Mouse (Mus musculus) embryonic facial prominence, embryonic 10.5 days (tissue): Measurements from ENCODE around the gene Lrrc49. TPM values are rescaled to one million over a fixed set of nuclear protein-coding genes. Genes with fewer than 3 reads are reported as not detected.

Experiments used
- DNase-seq: peaks from one replicate; pipeline ENCODE4 v3.0.0-alpha.2; 2017; ENCODE audit warnings: low spot score
- H3K27ac ChIP-seq: fragments of 300-500 bp; sonication (generic); replicated peaks from 2 replicates; pipeline ENCODE4 v1.5.1; 2016; ENCODE audit warnings: mild to moderate bottlenecking
- H3K27me3 ChIP-seq: fragments of 300-500 bp; sonication (generic); replicated peaks from 2 replicates; pipeline ENCODE4 v1.6.1; 2016; ENCODE audit warnings: low read depth, mild to moderate bottlenecking; ENCODE audit not compliant: poor library complexity, severe bottlenecking
- H3K36me3 ChIP-seq: fragments of 300-500 bp; sonication (generic); replicated peaks from 2 replicates; pipeline ENCODE4 v1.6.1; 2016; ENCODE audit warnings: mild to moderate bottlenecking, moderate library complexity
- H3K4me1 ChIP-seq: fragments of 300-500 bp; sonication (generic); 2 replicates; pipeline ENCODE4 v1.6.1; 2016
- H3K4me3 ChIP-seq: fragments of 300-500 bp; sonication (generic); 2 replicates; pipeline ENCODE4 v1.5.1; 2016; ENCODE audit warnings: mild to moderate bottlenecking, moderate library complexity
- H3K9me3 ChIP-seq: fragments of 300-500 bp; sonication (generic); 2 replicates; pipeline ENCODE4 v1.6.1; 2016; ENCODE audit warnings: mild to moderate bottlenecking
- WGBS: fragments of 180-500 bp; shearing (Covaris S2); methylation state at CpG from one replicate; pipeline ENCODE4 v1.1.7; 2016; 5-methylcytosine and 5-hydroxymethylcytosine counted together
- polyA plus RNA-seq: library from polyadenylated mRNA; unstranded; fragments of >200 nt; fragmentation: Nextera tagmentation; extraction: Ambion mirVana; gene quantifications from 2 replicates; pipeline ENCODE4 v1.2.1, GENCODE M21; 2016

Lrrc49 gene
- polyA plus RNA-seq, 1 experiment from 2014 or later = 27.1 TPM

DNA sequence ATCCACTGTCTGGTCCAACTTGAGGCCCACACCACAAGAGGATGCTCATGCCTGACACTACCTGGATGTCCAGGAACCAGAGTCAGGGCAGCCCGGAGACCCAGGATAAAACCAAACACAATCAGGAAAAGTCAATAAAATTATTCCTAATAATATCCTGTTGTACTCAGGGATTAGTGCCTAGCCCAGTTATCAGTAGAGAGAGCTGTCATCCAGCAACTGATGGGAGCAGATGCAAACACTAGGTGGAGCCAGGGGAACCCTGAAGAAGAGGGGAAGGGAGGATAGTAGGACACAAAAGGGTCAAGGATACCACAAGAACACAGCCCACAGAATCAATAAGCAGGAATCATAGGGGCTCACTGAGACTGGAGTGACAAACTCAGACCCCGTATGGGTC lies 19.6 kb upstream of the Lrrc49 start:
- WGBS = 86% methylated on average over 2 of the region's 2 CpGs
- H3K27ac ChIP-seq = no peak overlapping the region
- H3K4me1 ChIP-seq = peaks cover 9% of the 10 kb centered on the region

DNA sequence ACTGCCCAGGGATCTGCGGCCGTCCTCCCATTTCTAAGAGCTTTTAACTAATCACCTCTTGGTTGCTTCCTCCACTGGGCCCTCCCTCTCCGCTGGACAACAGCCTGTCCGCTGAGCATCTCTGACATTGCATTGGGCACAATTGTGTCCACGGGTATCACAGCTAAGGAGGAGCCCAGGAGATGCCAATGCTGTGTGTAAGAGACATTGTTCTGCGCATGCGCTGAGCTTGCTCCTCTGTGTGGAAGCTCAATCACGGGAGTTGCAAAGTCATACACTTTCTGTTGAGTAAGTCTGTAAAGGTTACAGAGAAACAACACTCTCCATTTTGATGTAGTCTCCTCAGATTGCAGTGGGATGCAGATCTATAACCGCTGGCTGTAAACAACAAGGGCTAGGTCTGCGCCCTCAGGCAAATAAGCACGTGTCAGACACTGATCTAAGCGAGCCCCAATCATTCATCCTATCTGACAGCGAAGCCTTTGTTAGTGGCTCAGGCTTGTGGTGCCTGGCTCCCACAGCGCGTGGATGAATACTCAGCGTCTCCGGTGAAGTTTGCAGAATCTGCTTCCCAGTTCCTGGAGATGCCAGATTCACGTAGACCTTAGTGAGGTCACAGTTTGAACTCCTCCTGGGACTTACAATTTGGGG lies 11.7 kb upstream of the Lrrc49 start:
- Histone ChIP-seq H3K27me3 (no peaks in the 10 kb centered on the region), H3K9me3 (no peaks in the 10 kb centered on the region), H3K4me1 (peaks cover 7% of the 10 kb centered on the region), H3K27ac (no peak overlapping the region), H3K4me3 (no peak overlapping the region), H3K36me3 (no peaks in the 10 kb centered on the region)
- WGBS = 60% methylated on average over 18 of the region's 18 CpGs
- DNase-seq = peak; percentile 21

More for the DNA sequence above, 19.6 kb upstream of the Lrrc49 start:
- H3K36me3 ChIP-seq = no peaks in the 10 kb centered on the region
- no peak for DNase-seq
- H3K9me3 ChIP-seq = no peaks in the 10 kb centered on the region
- H3K27me3 ChIP-seq = peaks cover 12% of the 10 kb centered on the region
- H3K4me3 ChIP-seq = no peak overlapping the region

DNA sequence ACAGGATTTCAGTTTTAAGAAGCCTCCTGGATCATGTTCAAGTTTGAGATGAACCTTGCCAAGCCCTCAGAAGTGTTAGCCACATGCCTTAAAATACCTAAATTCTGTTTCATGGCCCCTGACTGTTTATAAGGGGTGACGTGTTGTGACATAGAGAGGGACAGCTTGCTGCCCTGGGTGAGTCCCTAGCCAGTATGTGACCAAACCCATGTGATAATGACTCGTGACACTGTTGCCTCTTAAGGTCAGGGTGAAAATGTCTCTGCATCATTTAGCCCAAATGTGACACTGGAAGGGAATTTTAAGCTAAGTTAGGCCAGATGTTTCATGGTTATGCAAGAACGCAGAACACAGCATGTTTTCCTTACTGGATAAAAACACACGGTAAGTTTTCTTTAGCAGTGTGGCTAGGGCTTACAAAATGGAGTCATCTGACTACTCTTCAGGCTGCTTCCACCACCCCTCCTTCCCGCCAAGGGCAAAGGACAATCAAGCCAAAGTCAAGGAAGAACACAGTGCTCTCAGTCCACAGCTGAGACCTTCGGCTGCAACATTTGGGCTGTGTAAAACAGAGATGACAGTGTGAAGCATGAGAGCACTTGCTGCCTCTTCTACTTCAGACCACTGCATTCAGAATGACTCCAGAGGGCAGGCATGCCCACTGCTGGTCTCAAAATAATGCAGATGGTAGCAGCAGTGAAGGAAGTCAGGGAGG lies 8.5 kb upstream of the Lrrc49 start:
- H3K36me3 ChIP-seq = no peaks in the 10 kb centered on the region
- H3K27me3 ChIP-seq = no peaks in the 10 kb centered on the region
- no peak overlapping the region for H3K27ac ChIP-seq
- H3K9me3 ChIP-seq = no peaks in the 10 kb centered on the region
- DNase-seq = no peak
- H3K4me1 ChIP-seq = peaks cover 7% of the 10 kb centered on the region
- no peak overlapping the region for H3K4me3 ChIP-seq
- 55% methylated on average over 6 of the region's 6 CpGs for WGBS

DNA sequence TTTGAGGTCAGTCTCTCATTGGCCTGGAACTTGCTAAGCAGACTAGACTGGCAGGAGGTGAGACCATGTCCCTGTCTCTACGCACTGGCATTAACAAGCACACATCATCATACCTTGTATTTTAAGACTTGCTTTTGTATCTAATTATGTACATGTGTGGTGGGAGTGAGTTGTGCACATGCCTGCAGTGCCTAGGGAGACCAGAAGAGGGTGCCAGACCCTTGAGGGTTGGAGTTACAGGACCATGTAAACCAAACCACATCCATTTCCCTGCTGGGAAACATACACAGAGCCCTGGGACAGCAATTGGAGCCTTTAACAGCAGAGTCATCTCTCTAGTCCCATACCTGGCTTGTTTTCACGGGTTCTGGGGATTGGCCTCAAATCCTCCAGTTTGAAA lies 6.0 kb upstream of the Lrrc49 start:
- Histone ChIP-seq H3K4me1 (peaks cover 4% of the 10 kb centered on the region; the same call in 1 of the 2 replicates), H3K36me3 (no peaks in the 10 kb centered on the region), H3K4me3 (no peak overlapping the region), H3K27ac (no peak overlapping the region), H3K9me3 (no peaks in the 10 kb centered on the region), H3K27me3 (no peaks in the 10 kb centered on the region)
- WGBS = 62% methylated on average over 2 of the region's 2 CpGs
- DNase-seq = peak; percentile 38

DNA sequence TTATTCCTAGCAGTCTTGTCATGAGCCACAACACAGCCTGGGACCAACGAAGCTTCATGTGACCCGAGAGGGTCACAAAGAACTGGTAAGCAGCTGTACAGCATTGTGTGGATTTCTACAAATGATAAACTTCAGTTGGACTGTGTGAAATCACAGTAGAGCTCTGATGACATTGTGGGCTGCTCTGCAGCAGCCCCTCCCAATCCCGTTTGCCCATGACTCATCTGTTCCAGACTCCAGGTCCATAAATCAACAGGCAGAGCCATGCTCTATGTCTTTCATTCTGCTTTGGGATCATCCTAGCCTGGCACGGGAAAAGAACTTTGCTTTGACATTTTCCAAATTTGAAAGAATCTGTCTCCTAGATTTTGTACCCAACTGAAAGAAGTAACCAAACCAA lies 4.7 kb upstream of the Lrrc49 start:
- no peak for DNase-seq
- Histone ChIP-seq H3K9me3 (no peaks in the 10 kb centered on the region), H3K36me3 (no peaks in the 10 kb centered on the region), H3K27me3 (no peaks in the 10 kb centered on the region), H3K27ac (no peak overlapping the region), H3K4me1 (peaks cover 8% of the 10 kb centered on the region), H3K4me3 (no peak overlapping the region)
- WGBS = 73% methylated on average over 4 of the region's 4 CpGs

DNA sequence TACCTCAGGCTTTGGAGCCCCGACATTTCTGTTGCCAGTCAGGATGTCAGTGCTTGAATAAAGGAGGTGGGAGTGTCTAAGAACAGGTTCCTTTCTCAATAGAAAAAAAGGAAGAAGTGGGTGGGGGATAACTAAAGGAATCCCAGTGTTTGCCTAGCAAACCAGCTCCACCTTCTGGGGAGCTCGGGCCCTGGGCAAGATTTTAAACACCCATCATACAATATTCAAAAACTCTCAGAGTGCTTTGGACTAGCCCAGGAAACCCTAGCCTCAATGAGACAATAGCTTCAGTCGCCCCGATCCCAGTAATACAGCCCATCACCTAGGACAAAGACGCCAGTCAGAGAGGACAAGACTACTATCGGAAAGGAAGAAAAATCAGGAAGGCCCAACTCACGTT lies 543 bp downstream of the Lrrc49 start:
- H3K9me3 ChIP-seq = no peaks in the 10 kb centered on the region
- 3% methylated on average over 7 of the region's 7 CpGs for WGBS
- no peak for DNase-seq
- no peaks in the 10 kb centered on the region for H3K27me3 ChIP-seq
- peak overlapping the region; percentile 93 for H3K27ac ChIP-seq
- H3K4me1 ChIP-seq = peaks cover 4% of the 10 kb centered on the region
- peaks cover 25% of the 10 kb centered on the region for H3K36me3 ChIP-seq
- peak overlapping the region; percentile 66 for H3K4me3 ChIP-seq

DNA sequence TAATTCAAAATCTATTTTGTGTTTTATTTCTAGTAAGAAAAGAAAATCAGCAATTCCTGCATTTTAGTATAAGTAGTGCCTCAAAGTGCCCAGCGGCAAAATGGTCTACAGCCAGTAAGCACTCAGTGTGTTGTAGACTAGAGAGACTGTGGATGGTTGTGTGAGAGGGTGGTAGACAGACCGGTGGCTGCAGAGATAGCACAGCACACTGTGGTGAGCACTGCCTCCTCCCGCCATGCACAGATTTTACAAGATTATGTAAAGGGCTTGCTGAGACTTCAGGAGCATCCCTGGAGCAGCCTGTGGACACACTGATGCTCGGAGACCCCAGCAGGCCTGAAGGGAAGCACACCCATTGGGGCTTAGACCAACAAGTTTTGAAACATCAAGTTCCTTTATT lies 5.2 kb downstream of the Lrrc49 start:
- Histone ChIP-seq H3K27me3 (no peaks in the 10 kb centered on the region), H3K36me3 (peaks cover 66% of the 10 kb centered on the region), H3K27ac (no peak overlapping the region), H3K9me3 (no peaks in the 10 kb centered on the region), H3K4me3 (no peak overlapping the region), H3K4me1 (no peaks in the 10 kb centered on the region)
- no peak for DNase-seq
- WGBS = 90% methylated on average over 4 of the region's 4 CpGs

DNA sequence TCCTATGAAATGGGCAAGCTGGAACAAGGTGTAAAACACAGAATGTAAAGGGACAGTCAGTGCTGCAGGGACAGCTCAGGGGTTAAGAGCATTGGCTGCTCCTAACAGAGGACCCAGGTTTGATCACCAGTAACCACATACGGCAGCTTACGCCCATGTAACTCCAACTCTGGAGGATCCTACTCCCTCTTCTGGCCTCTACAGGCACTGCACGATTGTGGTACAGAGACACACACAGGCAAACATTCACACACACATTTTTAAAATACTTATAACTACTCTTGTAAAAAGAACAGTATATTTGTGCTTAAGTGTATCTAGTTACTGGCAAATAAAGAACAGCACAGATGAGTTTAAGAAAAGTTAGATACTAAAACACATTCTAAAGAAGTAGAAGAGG lies 7.0 kb downstream of the Lrrc49 start:
- DNase-seq = peak; percentile 13
- Histone ChIP-seq H3K27ac (no peak overlapping the region), H3K27me3 (no peaks in the 10 kb centered on the region), H3K4me1 (no peaks in the 10 kb centered on the region), H3K4me3 (no peak overlapping the region), H3K36me3 (peaks cover 82% of the 10 kb centered on the region), H3K9me3 (no peaks in the 10 kb centered on the region)
- WGBS = 92% methylated on average over 3 of the region's 3 CpGs

DNA sequence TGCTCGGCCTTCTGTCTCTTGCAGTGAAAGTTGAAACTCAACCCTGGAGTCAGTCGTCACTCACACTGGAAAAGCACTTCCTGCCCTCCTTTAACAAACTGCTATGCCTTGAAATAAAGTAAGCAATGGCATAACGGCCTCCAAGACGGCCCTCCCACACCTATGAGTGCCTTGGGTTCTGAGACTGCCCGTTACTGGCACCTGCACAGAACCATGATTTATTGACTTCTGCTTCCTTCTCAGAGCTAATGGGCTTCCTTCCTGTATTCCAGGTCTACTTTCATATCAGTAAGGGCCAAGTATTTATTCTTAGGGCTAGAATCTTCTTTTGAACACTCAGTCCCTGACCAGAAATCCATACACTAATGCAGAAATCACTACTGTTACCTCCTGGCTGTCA lies 9.0 kb downstream of the Lrrc49 start:
- Histone ChIP-seq H3K9me3 (no peaks in the 10 kb centered on the region), H3K4me1 (no peaks in the 10 kb centered on the region), H3K27me3 (no peaks in the 10 kb centered on the region), H3K4me3 (no peak overlapping the region), H3K27ac (no peak overlapping the region), H3K36me3 (peaks cover 88% of the 10 kb centered on the region)
- no peak for DNase-seq
- WGBS = 82% methylated on average over 5 of the region's 5 CpGs

DNA sequence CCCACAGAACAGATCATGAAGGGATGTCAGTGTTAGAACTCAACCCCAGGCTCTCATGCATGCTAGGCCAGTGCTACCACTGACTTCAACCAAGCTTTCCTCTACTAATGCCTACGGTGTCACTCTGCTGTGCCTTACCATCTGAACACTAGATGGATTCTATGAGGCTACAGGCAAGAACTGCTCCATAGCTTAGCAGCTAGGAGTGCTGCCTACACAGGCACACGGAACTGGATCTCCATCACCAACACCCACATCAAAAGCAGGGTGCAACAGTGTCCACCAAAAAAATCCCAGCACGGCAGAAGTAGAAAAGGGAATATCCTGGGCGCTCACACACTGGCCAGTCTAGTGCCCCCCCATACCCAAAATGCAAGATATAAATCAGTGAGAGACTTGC lies 11.5 kb downstream of the Lrrc49 start:
- Histone ChIP-seq H3K4me3 (no peak overlapping the region), H3K4me1 (no peaks in the 10 kb centered on the region), H3K36me3 (peaks cover 83% of the 10 kb centered on the region), H3K9me3 (no peaks in the 10 kb centered on the region), H3K27me3 (no peaks in the 10 kb centered on the region), H3K27ac (no peak overlapping the region)
- 93% methylated on average over 4 of the region's 4 CpGs for WGBS
- no peak for DNase-seq

DNA sequence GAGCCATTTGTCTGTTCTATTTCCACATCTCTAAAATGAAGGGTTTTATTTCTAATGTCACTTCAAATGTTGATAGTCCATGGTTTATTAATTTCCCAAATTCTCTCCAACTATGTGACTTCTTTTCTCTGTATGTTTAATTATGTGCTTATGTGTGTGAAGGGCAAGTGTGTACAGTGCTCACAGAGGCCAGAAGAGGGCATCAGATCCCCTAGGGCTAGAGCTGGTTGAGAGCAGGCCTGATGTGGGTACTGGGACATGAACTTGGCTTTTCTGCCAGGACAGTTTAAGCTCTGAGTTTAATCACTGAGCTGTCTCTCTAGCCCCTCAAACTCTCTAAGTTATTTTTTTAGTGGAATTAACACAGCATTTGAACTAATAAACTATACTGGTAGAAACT lies 13.2 kb downstream of the Lrrc49 start:
- Histone ChIP-seq H3K4me3 (no peak overlapping the region), H3K36me3 (peaks cover 78% of the 10 kb centered on the region), H3K9me3 (no peaks in the 10 kb centered on the region)

DNA sequence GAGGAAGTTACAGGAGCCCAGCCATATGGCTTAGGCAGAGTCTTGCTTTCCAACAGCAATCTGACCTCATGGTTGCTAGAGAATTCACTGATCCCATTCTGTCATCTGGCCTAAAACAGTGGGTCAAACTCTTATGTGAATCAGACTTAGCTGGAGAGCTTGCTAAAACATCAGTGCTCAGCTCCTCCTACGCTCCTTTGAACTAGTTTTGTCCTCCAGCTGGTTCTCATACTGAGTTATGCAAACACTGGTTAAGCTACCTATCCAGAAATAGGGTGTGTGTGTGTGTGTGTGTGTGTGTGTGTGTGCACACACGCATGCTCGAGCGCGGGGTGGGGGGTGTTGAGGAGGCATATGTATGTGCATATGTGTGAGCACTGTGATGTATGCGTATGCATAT lies 15.4 kb downstream of the Lrrc49 start:
- Histone ChIP-seq H3K9me3 (no peaks in the 10 kb centered on the region), H3K4me1 (no peaks in the 10 kb centered on the region), H3K36me3 (peaks cover 73% of the 10 kb centered on the region), H3K27ac (no peak overlapping the region), H3K27me3 (no peaks in the 10 kb centered on the region), H3K4me3 (no peak overlapping the region)
- DNase-seq = no peak
- WGBS = 95% methylated on average over 6 of the region's 6 CpGs

More for the DNA sequence above, 13.2 kb downstream of the Lrrc49 start:
- H3K27me3 ChIP-seq = no peaks in the 10 kb centered on the region
- no peak overlapping the region for H3K27ac ChIP-seq
- no peak for DNase-seq
- H3K4me1 ChIP-seq = no peaks in the 10 kb centered on the region

DNA sequence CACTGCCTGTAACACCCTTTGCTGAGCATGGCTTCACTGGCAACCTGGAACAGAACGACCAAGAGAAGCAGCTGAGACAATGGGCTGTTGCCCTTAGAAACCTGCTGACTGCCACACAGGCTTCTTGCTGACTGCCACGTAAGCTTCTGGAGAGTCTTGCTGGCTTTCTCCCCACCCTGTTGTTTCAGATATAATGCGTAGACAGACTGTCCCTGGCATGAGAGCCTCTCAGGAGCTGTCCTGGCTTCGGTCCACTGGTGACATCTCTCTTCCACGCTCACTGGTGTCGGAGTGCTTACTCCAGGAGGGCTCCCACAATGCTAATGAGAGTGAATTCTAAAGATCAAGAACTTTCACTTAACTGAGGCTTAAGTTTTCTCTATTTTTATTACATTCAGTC lies 19.1 kb downstream of the Lrrc49 start:
- Histone ChIP-seq H3K36me3 (peaks cover 70% of the 10 kb centered on the region), H3K27ac (no peak overlapping the region), H3K4me3 (no peak overlapping the region), H3K9me3 (no peaks in the 10 kb centered on the region), H3K27me3 (no peaks in the 10 kb centered on the region), H3K4me1 (no peaks in the 10 kb centered on the region)
- WGBS = 89% methylated on average over 6 of the region's 6 CpGs
- DNase-seq = no peak
